Mouse (Mus musculus) macrophage (primary cell): ENCODE results near the gene 2410015M20Rik. TPM values are rescaled to one million over a fixed set of nuclear protein-coding genes. Genes with fewer than 3 reads are reported as not detected.

ENCODE experiments used
- H3K27ac ChIP-seq: fragments of 350-480 bp; formaldehyde crosslinking; 2 replicates; pipeline ENCODE4 v1.9.0; 2021
- H3K36me3 ChIP-seq: fragments of 350-480 bp; formaldehyde crosslinking; 2 replicates; pipeline ENCODE4 v1.9.0; 2021; ENCODE audit errors: inconsistent target
- H3K4me3 ChIP-seq: fragments of 350-480 bp; formaldehyde crosslinking; 2 replicates; pipeline ENCODE4 v1.9.0; 2021; ENCODE audit errors: inconsistent target
- H3K79me2 ChIP-seq: fragments of 350-480 bp; formaldehyde crosslinking; 2 replicates; pipeline ENCODE4 v1.9.0; 2021; ENCODE audit errors: inconsistent target
- WGBS: methylation state at CpG from one replicate; pipeline ENCODE4 v1.1.7; 2026; ENCODE audit warnings: inconsistent platforms; ENCODE audit not compliant: missing documents; 5-methylcytosine and 5-hydroxymethylcytosine counted together
- polyA plus RNA-seq: library from polyadenylated mRNA; stranded (reverse); fragments of 250-400 nt; gene quantifications from 3 replicates; pipeline ENCODE4 v1.2.4, GENCODE M21; 2018; ENCODE audit warnings: inconsistent platforms

The 2410015M20Rik gene
- polyA plus RNA-seq, 1 experiment from 2014 or later = 47.7 TPM

DNA sequence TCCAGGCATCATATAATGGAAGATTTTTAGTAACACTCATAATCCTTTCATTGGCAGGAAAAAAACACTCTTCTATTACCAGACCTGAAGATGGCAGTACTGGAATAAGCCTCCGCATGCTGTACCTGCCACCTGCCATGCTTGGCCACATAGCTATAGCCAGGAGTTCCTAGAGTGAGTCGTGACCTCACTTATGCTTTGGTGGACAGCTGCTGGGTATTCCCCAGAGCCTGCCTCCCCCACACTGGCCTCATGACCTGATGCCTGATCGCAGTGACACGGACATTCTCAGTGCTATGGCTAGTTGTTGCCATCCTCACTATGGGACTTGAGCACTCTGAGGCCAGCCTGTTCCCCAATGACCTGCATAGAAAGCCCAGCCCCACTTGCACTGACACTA lies 39.3 kb downstream of the 2410015M20Rik start:
- WGBS = 98% methylated on average over 4 of the region's 4 CpGs
- H3K79me2 ChIP-seq = peaks cover 6% of the 10 kb centered on the region; the same call in 1 of the 2 replicates
- no peak overlapping the region for H3K4me3 ChIP-seq
- no peak overlapping the region for H3K27ac ChIP-seq
- H3K36me3 ChIP-seq = peaks cover 92% of the 10 kb centered on the region

DNA sequence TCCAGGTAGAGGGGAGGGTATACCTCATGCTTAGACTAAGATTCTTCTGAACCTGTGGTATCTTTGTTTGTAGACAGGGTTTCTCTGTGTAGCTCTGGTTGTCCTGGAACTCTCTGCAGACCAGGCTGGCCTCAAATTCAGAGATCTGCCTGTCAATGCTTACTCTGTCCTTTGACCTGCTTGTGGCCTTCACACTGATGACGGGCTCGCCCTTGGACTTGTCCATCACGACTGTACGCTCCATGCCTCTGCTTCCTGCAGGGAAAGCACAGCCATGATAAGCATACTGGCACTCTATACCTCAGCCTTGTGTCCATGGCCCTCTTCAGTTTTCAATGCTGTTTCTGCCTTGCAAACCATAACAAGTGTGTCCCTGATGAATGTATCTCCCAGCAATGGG lies 42.2 kb downstream of the 2410015M20Rik start:
- no peaks in the 10 kb centered on the region; the same call in 1 of the 2 replicates for H3K79me2 ChIP-seq
- 94% methylated on average over 4 of the region's 4 CpGs for WGBS

DNA sequence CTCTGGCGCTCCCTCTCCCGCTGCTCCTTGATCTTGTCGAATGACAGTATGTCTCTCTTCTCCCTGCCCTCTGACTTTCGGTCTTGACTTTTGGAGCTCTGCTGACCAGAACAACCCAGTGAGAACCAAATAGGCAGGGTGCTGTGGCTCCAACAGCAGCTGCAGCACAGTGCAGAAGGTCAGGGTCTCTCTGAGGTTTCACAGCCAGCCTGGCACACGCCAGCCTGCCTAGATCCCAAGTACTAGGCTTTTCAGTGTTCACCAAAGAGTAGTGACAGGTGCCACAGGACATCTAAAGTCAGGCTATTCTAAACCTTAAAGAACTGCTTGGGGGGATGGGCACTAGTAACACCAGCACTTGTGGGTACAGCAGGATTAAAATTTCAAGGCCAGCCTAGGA lies 42.7 kb downstream of the 2410015M20Rik start:
- Histone ChIP-seq H3K36me3 (peaks cover 98% of the 10 kb centered on the region), H3K4me3 (no peak overlapping the region), H3K79me2 (no peaks in the 10 kb centered on the region; the same call in 1 of the 2 replicates), H3K27ac (no peak overlapping the region)
- 88% methylated on average over 5 of the region's 5 CpGs for WGBS

More for the DNA sequence above, 42.2 kb downstream of the 2410015M20Rik start:
- Histone ChIP-seq H3K4me3 (no peak overlapping the region), H3K27ac (no peak overlapping the region), H3K36me3 (peaks cover 98% of the 10 kb centered on the region)

DNA sequence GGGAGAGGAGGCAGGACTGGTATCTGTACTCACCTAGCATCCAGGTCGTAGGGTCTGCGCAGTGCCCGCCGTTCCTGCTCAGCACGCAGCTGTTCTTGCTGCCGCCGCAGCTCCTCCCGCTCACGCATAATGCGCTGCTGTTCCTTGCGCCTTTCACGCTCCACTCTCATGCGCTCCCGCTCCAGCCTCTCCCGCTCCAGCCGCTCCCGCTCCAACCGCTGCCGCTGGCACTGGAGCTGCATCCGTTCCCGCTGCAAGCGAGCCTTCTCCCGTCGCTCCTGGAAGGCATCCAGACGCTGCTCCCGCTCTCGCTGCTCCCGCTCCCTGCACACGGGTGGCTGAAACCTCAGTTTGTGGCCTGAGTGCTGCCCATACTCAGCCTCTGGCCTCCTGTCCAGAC lies 43.3 kb downstream of the 2410015M20Rik start:
- 93% methylated on average over 29 of the region's 29 CpGs for WGBS
- no peak overlapping the region for H3K4me3 ChIP-seq
- no peak overlapping the region for H3K27ac ChIP-seq
- H3K79me2 ChIP-seq = no peaks in the 10 kb centered on the region
- peaks cover 98% of the 10 kb centered on the region for H3K36me3 ChIP-seq

DNA sequence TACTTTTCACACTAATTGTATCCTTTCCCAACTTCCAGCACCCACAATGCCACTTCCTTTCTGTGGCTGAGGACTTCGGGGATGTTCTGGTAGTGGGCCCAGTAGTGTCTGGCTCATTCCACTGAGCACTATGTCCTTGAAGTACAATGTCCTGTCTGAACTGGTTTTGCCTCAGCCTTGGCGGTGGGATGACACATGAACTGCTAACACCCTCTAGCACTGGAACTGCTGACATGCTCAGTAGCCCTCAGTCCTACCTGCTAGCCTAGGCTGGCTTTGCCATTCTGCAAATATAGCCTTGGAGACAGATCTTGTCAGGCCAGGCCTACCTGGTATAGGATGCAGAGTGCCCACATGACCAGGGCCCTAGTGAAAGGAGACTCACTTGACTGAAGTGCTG lies 47.7 kb downstream of the 2410015M20Rik start:
- Histone ChIP-seq H3K79me2 (no peaks in the 10 kb centered on the region), H3K4me3 (no peak overlapping the region), H3K27ac (no peak overlapping the region), H3K36me3 (peaks cover 55% of the 10 kb centered on the region)
- 75% methylated on average over 2 of the region's 2 CpGs for WGBS

DNA sequence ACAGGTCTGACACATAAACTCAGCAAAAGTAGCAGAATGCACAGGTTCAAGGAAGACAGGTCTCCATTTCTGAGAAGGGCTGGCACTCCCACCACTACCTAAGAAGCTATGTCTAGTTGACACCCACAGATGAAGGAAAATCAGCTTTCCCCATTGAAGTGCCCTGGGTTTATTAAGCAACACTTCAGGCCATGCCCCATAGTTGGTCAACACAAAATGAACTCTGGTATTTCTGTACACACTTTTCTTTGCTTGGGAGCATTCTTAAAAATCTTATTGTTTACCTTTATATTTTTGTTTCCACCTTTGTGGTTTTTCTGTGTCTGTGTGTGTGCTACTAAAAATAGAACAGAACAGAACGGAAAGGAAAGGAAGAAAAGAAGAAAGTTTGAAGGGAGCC lies 49.4 kb downstream of the 2410015M20Rik start:
- 38% methylated on average over 1 of the region's 1 CpGs for WGBS
- no peaks in the 10 kb centered on the region for H3K79me2 ChIP-seq
- no peak overlapping the region for H3K27ac ChIP-seq
- no peak overlapping the region for H3K4me3 ChIP-seq
- peaks cover 40% of the 10 kb centered on the region for H3K36me3 ChIP-seq

DNA sequence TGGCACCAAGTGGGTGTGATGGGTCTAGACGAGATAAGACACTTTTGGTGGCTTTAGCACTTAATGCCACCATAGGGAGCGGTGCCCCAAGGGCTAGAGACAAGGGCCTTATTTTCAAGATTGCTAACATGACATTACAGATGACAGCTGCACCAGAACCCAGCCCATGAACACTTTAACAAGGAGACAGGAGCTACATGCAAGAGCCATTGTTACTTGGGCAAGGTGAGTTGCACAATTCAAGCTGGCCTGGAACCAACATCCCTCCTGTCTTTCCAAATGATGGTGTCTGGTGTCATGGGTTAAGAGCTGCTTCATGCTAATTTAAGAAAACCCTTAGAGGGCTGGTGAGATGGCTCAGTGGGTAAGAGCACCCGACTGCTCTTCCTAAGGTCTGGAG lies 50.2 kb downstream of the 2410015M20Rik start:
- Histone ChIP-seq H3K4me3 (no peak overlapping the region), H3K27ac (no peak overlapping the region), H3K36me3 (peaks cover 33% of the 10 kb centered on the region), H3K79me2 (no peaks in the 10 kb centered on the region)
- 75% methylated on average over 2 of the region's 3 CpGs for WGBS

DNA sequence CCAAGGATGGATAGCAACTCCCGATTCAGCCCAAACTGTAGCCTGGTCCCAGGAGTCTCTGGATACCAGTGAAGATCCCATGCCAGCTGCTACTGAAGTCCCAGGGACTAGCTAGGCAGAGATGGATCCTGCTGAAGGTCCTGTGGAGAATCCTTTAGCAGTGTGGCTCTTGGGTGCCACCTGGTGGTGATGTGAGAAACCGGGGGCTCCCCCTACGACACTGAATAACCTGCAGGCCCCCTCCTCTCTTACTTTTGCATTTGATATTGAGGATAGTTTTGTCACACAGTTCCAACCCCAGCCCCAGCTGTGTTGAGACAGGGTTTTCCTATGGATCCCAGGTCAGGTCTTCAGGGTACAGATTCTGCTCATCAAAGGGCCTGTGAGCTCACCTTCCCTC lies 51.1 kb downstream of the 2410015M20Rik start:
- Histone ChIP-seq H3K27ac (no peak overlapping the region), H3K4me3 (no peak overlapping the region), H3K79me2 (no peaks in the 10 kb centered on the region), H3K36me3 (peaks cover 24% of the 10 kb centered on the region)
- 22% methylated on average over 3 of the region's 3 CpGs for WGBS

Other genes starting within 250 kb of the 2410015M20Rik start
- 13.0 to 25.1 TPM (median 19.4 TPM) in 3 replicates for gene Ptprs, start 133.3 kb downstream of the 2410015M20Rik start, polyA plus RNA-seq
- gene Znrf4, start 97.3 kb downstream of the 2410015M20Rik start, polyA plus RNA-seq = not detected in 3 replicates
- gene Gm20219, start 55.4 kb downstream of the 2410015M20Rik start, polyA plus RNA-seq = 0.11 to 0.21 TPM in 2 of 3 replicates, not detected in the other
- 63.5 to 115 TPM (median 92.8 TPM) in 3 replicates for gene Safb2, start 25.2 kb downstream of the 2410015M20Rik start, polyA plus RNA-seq
- gene Safb, start 24.9 kb downstream of the 2410015M20Rik start, polyA plus RNA-seq = 51.7 to 66.4 TPM (median 57.5 TPM) in 3 replicates
- 397 to 1,686 TPM (median 1,348 TPM) in 3 replicates for gene Rpl36, start 3.6 kb upstream of the 2410015M20Rik start, polyA plus RNA-seq
- 25.9 to 34.1 TPM (median 32.5 TPM) in 3 replicates for gene Lonp1, start 17.1 kb upstream of the 2410015M20Rik start, polyA plus RNA-seq
- not detected in 3 replicates for gene Catsperd, start 18.4 kb upstream of the 2410015M20Rik start, polyA plus RNA-seq
- gene Ranbp3, start 63.5 kb upstream of the 2410015M20Rik start, polyA plus RNA-seq = 29.0 to 44.8 TPM (median 40.5 TPM) in 3 replicates
- gene Ndufa11, start 108.0 kb upstream of the 2410015M20Rik start, polyA plus RNA-seq = 42.6 to 135 TPM (median 106 TPM) in 3 replicates
- 4.5 to 9.8 TPM (median 5.3 TPM) in 3 replicates for gene Vmac, start 108.3 kb upstream of the 2410015M20Rik start, polyA plus RNA-seq
- gene Nrtn, start 147.8 kb upstream of the 2410015M20Rik start, polyA plus RNA-seq = not detected in 3 replicates
- gene Dus3l, start 155.0 kb upstream of the 2410015M20Rik start, polyA plus RNA-seq = 9.0 to 14.0 TPM (median 11.4 TPM) in 3 replicates
- not detected in 3 replicates for gene Prr22, start 160.5 kb upstream of the 2410015M20Rik start, polyA plus RNA-seq
- gene Rfx2, start 221.2 kb upstream of the 2410015M20Rik start, polyA plus RNA-seq = 0.11 TPM in 2 of 3 replicates, not detected in the other